Mouse (Mus musculus): Measurements from ENCODE around the gene Bag5. TPM values are rescaled to one million over a fixed set of nuclear protein-coding genes. Genes with fewer than 3 reads are reported as not detected.

Gene Bag5
- total RNA-seq (2021), result 10 to 100 TPM; 38.4 to 38.9 TPM
- long read RNA-seq, transcript Bag5-201 (2 exons, 2,139 nt), result major isoform, 60 of 71 reads
- long read RNA-seq, transcript Bag5-202 (2 exons, 1,852 nt), result minor isoform, 5 of 71 reads
- long read RNA-seq, partial matches to known transcripts, result 0 of 71 reads
- long read RNA-seq, other reads (novel, unspliced or antisense), result 5 of 71 reads

DNA sequence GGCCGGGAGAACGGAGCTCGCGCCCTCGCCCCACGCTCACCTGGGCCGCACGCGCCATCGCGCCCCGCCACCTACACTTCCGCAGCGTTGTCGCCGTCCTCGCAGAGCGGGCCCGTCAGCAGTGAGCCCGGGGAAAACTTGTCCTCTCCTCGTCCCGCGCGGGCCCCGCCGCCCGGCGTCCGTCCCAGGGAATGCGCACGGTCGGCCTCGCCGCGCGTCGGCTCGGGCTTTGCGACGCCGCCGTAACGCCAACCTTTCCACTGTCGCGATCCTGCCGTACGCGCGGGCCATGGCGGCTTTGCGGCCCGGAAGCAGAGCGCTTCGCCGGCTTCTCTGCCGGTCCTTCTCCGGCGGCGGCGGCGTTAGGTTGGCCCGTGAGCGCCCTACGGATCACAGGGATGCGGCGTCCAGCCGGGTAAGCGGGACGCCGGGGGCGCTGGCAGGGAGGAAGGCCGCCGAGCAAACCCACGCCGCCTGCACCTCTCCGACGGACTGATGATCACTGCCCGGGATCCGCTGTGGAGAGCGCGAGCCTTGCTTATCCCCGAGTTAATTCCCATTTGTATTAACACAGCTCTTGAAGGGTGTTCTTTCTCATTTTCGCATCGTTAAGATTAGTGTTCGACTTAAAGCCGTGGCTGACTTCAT lies at the start of gene Bag5, which contains the start of gene Apopt1:
Gene Bag5, minus strand, starts transcription at position 254 of the 648 bp plus-strand sequence.
Gene Apopt1, plus strand, starts transcription at position 258 of the 648 bp plus-strand sequence.
- peak; percentile 85 to 92 for DNase-seq (ENCODE audit: low spot score in 2 of 2)

DNA sequence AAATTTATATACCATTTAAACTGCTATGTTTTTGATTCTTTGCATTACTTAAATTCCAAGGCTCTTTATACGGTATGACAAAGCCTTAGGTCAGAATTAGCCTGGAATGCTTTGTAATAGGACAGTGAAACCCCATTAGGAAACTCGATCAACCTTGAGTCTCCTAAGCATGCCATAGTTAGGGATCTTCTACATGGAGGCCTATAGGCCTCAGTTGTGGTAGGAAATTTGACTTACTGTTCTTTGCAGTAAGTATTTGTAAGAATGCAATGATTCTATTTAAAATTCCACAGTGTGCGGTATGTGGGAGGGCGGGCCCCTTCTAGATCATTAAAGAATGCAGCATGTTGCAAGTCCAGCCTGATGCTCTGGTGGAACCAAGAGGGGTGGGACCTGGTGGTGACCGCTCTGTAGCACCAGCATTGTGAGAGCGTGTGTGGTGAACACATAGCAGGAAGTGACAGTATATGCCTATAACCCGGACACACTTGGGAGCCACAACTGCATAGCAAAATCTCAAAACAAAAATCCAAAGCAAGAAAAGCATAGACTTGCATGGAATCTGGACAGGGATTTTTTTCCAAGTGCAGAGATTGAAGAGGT lies 47.4 kb upstream of the Bag5 start:
- DNase-seq (ENCODE audit: low spot score in 2 of 2), result no peak

DNA sequence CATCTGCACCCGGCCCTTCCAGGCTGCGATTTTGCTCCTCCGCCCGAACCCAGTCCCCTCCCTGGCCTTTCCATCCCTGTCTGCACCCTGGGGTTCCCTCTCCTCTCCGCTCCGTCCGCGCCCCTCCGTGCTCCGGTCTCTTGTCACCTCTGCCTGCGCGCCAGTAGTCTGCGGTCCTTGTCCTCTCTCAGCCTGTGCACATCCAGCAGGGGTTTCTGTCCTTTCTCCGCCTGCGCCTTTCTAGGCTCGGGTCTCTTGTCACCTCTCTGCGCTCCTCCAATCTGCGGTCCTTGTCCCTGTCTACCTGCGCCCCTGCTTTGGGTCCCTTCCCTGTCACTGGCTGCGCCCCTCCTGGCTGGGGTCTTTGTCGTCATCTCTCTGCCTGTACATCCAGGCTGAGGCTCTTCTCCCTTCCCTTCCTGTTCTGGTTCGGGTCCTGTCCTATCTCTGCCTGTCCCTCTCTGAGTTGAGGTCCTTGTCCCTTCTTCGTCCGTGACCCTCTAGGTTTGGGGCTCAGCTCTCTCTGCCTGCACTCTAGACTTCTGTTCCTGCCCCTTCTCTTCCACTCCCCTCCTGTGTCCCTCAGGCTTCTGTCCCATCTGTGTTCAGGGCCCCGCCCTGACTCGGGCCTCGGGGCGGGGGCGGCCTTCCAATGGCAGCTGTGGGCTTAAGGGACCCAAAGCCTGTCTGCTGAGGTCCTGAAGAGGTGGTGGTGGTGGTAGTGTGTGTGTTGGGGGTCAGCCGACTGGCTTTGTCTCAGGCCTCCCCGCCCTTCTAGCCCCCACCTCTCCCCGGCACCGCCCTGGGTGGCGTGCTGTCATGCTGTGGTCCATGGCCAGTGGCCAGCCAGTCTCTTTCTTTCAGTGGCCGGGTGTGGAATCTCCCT lies 46.4 kb upstream of the Bag5 start:
- DNase-seq (ENCODE audit: low spot score in 2 of 2), result peak; percentile 32 to 52

DNA sequence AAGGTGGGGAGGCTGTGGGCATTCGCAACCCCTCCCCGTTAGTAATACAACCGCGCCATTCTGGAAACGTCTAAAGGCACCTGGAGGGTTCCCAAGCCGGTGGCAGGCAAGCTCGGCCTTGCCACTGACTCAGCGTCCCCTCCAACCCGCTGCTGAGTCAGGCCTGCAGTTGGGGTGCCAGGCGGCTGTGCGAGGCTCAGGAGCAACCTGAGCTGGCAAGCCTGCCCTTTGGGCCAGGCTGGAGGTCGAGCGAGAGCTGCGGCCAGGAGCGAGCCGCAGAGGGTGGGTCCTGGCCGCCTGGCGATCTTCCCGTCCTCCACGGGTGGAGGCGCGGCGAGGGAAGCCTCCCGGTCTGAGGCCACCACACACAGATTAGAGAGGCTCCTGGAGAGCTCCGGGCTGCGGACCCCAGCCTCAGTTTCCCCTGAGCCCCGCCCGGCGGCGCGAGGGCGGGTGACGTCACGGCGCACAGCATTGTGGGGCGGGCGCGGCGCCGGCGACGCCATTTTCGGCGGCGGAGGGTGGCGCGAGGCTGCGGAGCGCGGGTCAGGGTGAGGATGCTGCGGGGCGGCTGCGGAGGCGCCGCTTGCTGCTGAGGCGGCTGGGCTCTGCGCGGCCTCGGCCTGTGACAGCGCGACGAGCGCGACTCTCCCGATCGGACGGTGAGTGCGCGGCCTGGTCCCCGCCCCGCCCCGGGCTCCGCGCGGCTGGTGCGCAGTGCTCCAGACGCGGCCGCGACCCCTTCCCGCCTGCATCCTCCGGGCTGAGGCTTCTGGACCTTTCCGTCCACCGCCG lies 45.5 kb upstream of the Bag5 start, which contains the start of gene Klc1:
Gene Klc1, plus strand, starts transcription at position 469 of the 795 bp plus-strand sequence.
- DNase-seq (ENCODE audit: low spot score in 2 of 2), result peak; percentile 83 to 91

DNA sequence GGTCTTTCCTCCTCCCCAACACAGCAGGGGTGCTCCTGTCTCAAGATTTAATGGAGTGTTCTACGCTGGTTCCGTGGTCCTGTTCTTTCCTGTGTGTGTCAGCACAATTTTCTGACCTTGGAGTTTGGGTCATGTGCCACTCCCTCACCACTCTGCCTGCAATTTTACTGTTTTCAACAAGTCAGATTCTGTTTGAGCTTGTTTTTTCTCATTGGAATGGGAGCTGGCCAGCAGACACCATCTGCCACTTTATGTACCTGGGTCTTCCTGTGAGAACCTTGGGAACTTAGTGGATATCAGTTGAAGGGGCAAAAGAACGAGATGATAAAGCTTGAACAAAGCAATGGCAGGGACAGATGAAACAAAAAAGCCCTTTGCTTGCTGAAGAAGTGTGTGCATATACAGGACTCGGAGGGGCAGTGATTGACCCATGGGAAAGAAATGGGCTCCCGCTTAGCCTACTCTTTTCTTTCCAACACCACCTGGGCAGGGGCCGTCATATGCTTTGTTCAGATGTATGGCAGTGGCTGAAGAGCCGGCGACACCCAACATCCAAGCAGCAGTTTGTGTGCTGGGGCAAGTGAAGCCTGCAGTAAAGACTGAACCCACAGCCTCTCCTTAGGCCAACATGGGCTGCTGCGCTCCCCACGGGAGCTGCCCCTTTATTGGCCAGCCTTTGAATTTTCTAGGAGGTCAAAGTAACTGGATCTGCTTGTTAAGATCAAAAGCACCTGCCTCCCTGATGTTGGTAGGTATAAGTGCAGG lies 44.7 kb upstream of the Bag5 start:
- DNase-seq (ENCODE audit: low spot score in 2 of 2), result no peak

DNA sequence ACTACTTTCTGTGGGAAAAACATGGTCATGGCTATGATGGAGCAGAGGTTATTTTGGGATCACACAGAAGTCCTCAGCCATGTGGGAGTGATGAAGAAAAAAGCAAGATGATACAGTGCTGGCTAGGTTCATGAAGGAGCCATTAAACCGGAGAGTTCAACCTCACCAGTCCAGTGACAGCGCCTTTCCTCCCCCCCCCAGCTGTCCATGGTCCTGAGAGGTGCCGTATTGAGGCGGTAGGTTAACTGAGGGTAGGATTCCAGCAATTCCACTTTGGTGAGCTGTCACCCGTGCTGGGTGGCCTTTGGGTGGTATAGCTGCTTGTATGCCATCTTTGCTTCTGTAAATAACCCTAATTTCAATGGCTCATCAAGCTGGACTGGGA lies 43.6 kb upstream of the Bag5 start:
- no peak for DNase-seq (ENCODE audit: low spot score in 2 of 2)

DNA sequence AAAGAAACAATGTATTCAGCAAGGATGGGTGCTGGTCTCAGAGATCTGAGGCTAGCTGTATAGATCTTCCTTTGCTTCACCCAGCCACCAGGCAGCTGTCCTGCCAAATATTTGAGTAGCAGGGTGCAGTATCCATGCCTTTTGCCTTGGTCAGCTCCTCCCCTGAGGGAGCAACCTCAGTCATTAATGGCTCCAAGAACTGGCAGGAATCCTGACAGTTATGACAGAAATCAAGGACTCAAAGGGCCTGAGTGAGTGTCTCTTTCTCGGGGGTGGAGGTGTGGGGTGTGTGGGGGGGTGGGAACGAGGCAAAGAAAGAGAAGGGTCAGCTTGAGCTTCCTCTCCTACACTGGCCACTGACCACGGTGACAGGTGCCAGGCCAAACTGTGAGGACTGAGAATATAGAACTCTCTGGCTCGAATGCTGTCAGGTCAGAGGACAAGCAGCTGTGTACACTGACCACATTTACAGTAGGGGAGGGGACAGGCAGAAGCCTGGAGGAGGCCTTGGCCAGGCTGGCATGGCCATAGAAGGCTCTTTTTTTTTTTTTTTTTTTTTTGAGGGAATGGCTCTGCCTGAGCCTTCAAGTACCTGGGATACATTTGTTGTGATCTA lies 43.1 kb upstream of the Bag5 start:
- DNase-seq (ENCODE audit: low spot score in 2 of 2), result no peak

DNA sequence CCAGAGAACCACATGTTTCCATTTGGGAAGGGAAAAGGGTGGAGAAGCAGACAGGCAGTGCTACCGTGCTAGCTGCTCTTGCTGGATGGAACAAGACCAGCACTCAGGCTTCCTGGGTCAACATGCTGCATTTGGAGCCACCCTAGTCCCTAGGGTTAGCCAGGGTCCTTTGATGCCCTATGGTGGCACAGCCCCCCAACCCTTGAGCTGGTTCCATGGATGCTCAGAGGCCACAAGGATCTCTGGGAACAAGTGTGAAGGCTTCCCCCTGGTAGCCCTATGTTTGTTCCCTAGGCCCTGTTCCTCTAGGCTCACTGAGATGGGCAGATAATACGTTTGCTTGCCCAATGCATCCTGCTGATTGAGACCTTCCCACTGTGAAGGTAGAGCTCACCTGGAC lies 42.2 kb upstream of the Bag5 start:
- DNase-seq (ENCODE audit: low spot score in 2 of 2), result no peak

DNA sequence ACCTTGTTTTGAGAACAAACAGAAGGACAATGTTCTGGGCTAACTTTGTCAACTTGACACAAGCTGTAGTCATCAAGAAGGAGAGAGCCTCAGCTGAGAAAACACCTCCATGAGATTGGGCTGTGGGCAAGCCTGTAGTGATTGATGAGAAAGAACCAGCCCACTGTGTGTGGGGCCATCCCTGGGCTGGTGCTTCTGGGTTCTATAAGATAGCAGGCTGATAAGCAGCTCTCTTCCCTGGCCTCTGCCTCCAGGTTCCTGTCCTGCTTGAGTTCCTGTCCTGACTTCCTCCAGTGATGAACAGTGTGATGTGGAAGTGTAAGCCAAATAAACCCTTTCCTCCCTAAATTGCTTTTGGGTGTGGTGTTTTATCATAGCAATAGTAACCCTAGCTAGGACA lies 41.7 kb upstream of the Bag5 start:
- no peak for DNase-seq (ENCODE audit: low spot score in 2 of 2)

DNA sequence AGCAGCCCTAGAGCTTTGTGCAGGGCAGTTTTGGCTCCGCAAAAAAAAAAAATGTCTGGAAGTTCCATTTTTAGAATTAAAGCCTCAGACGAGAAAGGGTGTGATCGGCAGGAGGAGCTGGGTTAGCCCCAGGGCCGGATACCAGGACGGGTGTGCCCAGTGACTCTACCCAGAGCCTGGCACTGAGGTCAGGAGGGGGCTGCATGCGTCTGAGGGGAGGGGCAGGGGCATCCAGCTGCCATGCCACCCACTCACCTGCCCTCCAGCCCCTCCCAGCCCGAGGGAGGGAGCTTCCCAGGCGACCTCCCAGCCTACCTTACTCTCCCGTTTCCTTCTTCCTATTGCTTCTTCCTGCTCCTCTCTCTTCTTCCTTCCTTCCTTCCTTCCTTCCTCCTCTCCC lies 40.3 kb upstream of the Bag5 start:
- DNase-seq (ENCODE audit: low spot score in 2 of 2), result no peak

DNA sequence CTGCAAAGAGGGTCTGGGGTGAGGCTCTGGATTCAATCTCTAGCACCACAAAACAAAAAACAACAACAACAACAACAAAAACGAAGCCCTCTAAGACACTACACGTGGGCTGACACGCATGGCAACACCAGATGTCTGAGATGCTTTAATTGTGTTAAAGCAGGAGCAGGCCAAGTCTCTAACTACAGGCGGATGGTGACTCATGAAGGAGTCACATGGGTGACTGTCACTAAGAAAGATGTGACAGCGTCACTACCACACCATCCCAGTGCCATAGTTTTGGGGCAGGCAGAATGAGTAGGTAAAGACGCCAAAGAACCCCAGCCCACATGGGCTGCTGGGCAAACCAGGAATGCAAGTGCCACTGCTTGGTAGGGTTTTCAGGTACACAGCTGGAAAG lies 39.4 kb upstream of the Bag5 start:
- no peak for DNase-seq (ENCODE audit: low spot score in 2 of 2)

DNA sequence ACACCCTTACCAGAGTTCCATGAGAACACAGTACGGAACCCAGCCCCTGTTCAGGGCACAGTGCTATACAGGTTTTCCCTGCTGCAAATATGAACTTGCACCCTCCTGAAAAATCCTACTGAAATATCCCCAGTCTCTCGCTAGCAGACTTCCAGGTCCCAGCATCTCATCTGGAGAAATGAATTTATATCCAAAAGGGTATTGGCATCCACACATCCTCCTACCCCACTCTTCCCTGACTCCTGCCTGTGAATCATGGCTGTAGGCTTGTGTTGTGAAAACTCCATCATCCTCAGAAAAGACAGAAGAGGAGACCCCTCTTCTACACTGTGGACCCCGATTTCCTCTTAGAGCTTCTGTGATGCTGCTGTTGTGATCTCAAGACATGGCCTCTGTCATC lies 37.7 kb upstream of the Bag5 start:
- no peak for DNase-seq (ENCODE audit: low spot score in 2 of 2)

DNA sequence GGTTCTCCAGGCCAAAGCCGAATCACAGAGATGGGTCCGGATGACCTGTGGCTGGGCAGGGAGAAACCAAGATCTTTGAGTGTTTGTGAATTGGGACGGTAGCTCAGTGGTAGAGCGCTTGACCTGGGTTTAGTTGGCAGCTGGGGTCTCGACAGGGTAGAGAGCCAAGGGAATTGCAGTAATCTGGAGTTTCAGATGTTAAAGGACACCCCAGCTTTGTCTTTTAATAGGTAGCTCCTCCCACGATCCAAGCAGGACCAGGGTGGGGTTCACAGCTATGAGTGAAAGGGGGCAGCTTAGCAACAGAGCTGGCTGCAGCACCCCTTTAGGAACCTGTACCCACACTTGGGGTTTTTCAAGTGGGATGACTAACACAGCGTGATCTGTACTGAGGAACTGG lies 34.4 kb upstream of the Bag5 start:
- no peak for DNase-seq (ENCODE audit: low spot score in 2 of 2)

DNA sequence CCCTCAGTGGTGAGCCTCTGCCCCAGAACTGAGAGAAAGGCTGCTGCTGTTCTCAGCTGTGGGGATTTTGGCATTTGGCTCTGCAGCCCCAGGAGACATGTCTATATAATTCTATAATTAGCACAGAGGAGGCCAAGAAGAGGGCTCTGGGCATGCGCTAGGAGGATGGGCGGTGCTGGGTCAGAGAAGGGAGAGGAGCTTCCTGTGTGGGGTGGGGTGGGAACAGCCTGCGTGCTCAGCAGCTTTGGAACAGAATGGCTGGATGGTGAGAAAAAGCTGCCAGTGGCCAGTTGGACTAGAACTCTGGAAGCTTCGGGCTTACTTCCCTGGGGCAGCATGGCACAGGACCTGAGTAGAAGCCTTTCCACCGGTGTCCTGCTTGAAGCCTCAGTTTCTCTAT lies 33.0 kb upstream of the Bag5 start:
- DNase-seq (ENCODE audit: low spot score in 2 of 2), result no peak

DNA sequence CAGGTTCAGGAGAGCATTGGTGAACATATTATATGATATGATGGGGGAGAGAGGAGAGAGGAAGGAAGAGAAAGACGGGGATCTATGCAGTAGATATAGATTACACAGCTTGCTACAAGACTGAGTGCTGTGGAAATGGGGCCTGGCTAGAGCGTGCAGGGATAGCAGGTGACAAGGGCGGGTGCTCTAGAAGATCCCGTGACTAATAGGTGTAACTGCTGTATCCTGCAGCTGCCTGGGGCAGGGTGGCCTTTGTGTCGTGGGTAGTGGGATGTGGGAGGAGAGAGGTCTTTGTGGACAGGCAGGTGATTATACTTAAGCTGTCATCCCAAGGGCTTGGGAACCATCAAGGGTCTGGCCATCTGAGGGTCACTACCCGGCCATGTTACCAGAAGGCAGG lies 32.2 kb upstream of the Bag5 start:
- DNase-seq (ENCODE audit: low spot score in 2 of 2), result no peak

DNA sequence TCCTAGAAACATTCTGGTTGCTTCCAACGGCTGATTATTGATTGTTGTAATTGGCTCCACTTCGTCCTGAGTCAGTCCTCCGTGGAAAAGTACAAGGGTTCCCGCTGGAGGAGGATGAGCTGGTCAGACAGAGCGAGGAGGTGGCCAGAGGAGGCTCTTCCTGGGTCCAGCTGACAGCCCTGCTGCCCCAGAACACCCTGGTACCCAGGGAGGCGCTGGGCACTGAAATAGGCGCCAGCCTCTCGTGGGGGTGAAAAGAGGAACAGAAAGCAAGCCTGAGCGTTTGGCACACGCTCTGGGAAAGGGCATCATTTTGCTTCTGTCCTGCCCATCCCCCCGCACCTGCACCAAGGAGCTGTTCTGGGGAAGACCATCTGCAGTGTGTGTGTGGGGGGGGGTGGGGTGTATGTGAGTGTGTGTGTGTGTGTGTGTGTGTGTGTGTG lies 30.9 kb upstream of the Bag5 start:
- peak in 1 of 2 experiments; percentile 47 for DNase-seq (ENCODE audit: low spot score in 2 of 2)

DNA sequence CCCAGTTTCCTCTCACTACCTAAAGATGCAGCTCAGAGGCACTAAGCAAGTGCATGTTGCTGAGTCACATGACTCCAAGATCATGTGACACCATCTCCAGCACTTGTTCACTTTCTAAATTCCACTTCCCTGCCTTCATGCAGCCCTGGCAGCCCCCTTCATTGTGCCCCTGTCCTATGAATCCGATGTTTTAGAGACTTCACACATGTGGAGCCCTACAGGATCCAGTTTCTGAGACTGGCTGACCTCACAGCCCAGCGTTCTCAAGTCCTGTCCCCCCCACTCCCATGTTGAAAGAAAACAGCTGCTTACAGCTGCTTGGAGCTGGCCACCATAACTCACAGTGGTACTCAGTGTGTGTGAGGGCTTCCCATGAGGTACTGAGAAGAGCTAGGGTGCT lies 30.4 kb upstream of the Bag5 start:
- DNase-seq (ENCODE audit: low spot score in 2 of 2), result no peak

DNA sequence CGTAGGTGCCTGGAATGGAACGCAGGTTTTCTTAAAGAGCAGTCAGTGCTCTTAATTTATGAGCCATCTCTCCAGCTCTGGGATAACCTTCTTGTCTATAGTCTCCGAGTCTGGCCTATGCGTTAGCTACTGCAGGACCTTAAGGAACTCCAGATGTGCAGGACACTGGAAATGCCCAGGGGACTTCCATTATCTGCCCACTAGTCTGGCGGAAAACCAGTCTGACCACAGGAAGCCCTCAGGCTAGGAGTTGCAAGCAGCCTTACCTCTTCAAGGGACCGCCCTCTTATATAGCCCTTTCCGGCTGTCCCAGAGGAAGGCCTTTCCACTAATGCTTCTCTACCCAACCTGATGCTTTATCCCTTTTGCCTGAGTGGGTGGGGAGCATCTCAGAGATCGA lies 28.3 kb upstream of the Bag5 start:
- DNase-seq (ENCODE audit: low spot score in 2 of 2), result no peak

DNA sequence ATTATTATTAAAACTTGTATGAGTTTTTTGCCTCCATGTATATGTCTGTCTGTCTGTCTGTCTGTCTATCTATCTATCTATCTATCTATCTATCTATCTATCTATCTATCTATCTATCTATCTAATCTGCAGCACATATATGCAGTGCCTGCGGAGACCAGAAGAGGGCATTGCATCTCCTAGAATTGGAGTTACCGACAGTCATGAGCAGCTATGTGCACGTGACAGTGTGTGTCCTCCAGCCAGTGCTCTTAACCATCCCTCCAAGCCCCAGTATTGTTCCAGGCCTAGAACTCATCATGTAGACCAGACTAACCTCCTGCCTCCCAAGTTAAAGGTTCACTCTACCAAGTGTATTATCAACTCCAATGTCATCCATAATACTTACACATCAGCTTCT lies 25.7 kb upstream of the Bag5 start:
- DNase-seq (ENCODE audit: low spot score in 2 of 2), result peak; percentile 73

DNA sequence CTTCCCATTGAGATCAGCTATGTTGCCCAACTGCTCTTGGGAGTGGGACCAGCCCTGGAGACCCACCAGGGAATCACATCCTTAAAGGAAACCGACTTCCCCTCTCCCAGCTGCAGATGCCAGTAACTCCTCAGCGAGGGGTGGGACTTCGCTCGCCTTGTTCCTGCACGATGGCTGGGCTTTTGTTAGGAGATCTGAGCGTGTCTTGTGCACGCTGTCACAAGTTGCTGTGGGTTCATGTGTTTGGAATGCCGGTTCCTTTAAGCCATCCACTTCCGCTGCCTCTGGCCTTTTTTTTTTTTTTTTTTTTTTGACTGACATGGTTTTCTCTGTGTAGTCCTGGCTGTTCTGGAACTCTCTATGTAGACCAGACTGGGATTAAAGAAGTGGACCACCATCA lies 24.3 kb upstream of the Bag5 start:
- DNase-seq (ENCODE audit: low spot score in 2 of 2), result no peak
